Mouse (Mus musculus) central nervous system, embryonic 11.5 days (tissue): ENCODE data around the gene Zfp42. TPM values are rescaled to one million over a fixed set of nuclear protein-coding genes. Genes with fewer than 3 reads are reported as not detected.

Source experiments
- polyA plus RNA-seq: library from polyadenylated mRNA; depleted of rRNA; stranded (reverse); fragments of >200 nt; gene quantifications from 2 replicates; pipeline ENCODE4 v1.2.3, GENCODE M21; 2012; rRNA removed

The Zfp42 gene
- 0.05 and 0.10 TPM in 2 replicates for polyA plus RNA-seq

DNA sequence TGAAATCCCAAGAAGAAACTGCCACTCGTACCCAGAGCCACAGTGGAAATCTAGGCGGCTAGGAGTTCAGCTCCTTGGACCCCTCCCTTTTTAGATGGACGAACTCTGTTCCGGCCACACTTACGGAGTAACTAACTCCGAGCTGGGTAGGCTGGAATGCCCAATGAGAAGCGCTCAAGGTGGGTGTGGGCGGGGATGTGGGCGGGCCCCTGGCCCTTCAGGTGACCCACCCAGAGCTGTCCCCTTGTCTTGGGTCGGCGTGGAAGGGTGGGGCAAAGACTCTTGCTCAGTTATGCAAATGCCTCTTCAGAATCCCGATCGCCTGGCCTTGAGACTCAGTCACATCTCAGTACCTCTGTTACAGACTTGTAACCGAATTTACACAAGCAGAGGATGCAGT lies at the start of gene Zfp42:
Gene Zfp42 (minus strand): TSS at position 85 of the 400 bp plus-strand sequence.

Other genes starting within 250 kb of the Zfp42 start
- 0.05 TPM in 1 of 2 replicates, not detected in the other for gene Triml1, start 165.5 kb downstream of the Zfp42 start, polyA plus RNA-seq
- 0.02 and 0.05 TPM in 2 replicates for gene Triml2, start 126.4 kb downstream of the Zfp42 start, polyA plus RNA-seq
- not detected in 2 replicates for gene Adam26b, start 221.1 kb upstream of the Zfp42 start, polyA plus RNA-seq